Mouse (Mus musculus) ES-Bruce4 (cell line): ENCODE measurements at regions not wholly inside any gene's neighbourhood (a gene's known extent, or its start where the extent isn't known, plus 50 kb on each side); places are given as distances from the start of the nearest gene placed in this dataset.
A peak's percentile ranks its signal among the peaks of the same experiment; 100 is the strongest.

Experiments
- CTCF ChIP-seq: IDR thresholded peaks from one replicate; pipeline ENCODE4 v1.8.1; 2011; ENCODE audit warnings: low read depth, low read length
- POLR2A ChIP-seq: IDR thresholded peaks from one replicate; pipeline ENCODE4 v1.8.1; 2011; ENCODE audit warnings: low read length; ENCODE audit not compliant: insufficient read depth

- no peak for TF ChIP-seq POLR2A
- peak; percentile 58 for TF ChIP-seq CTCF
Observed at GRCm38 (mm10) chr1:57205198-57205987, 172.0 kb upstream of the 1700066M21Rik start.
